Mouse (Mus musculus) olfactory bulb, adult 2 months (tissue): ENCODE results near the gene Tacr1. TPM values are rescaled to one million over a fixed set of nuclear protein-coding genes. Genes with fewer than 3 reads are reported as not detected.

Experiments
- H3K27ac ChIP-seq: fragments of 200-500 bp; 2 replicates; pipeline ENCODE4 v1.5.1; 2012; ENCODE audit warnings: low read depth, low read length; ENCODE audit not compliant: insufficient read depth
- H3K4me1 ChIP-seq: fragments of 200-500 bp; 2 replicates; pipeline ENCODE4 v1.6.1; 2012; ENCODE audit warnings: low read length; ENCODE audit not compliant: control insufficient read depth, insufficient read depth
- H3K4me3 ChIP-seq: fragments of 200-500 bp; 2 replicates; pipeline ENCODE4 v1.5.1; 2012; ENCODE audit warnings: mild to moderate bottlenecking, low read depth, low read length, moderate library complexity; ENCODE audit not compliant: insufficient read depth
- CTCF ChIP-seq: fragments of 200-500 bp; IDR thresholded peaks from 2 replicates; pipeline ENCODE4 v1.5.1; 2012; ENCODE audit warnings: low read depth, mild to moderate bottlenecking, low read length, moderate library complexity; ENCODE audit not compliant: insufficient read depth
- POLR2A ChIP-seq: fragments of 200-500 bp; IDR thresholded peaks from 2 replicates; pipeline ENCODE4 v1.6.1; 2012; ENCODE audit warnings: mild to moderate bottlenecking, low read depth, low read length, moderate library complexity; ENCODE audit not compliant: insufficient read depth
- WGBS: fragments of 180-500 bp; shearing (Covaris S2); methylation state at CpG from one replicate; pipeline ENCODE4 v1.1.7; 2018; 5-methylcytosine and 5-hydroxymethylcytosine counted together
- polyA plus RNA-seq: library from polyadenylated mRNA; stranded (reverse); fragments of >200 nt; gene quantifications from 2 replicates; pipeline ENCODE4 v1.2.4, GENCODE M21; 2012; ENCODE audit warnings: low replicate concordance; ENCODE audit not compliant: missing spikeins, insufficient read depth, insufficient read length

The Tacr1 gene
- polyA plus RNA-seq, 1 experiment, result not detected

DNA sequence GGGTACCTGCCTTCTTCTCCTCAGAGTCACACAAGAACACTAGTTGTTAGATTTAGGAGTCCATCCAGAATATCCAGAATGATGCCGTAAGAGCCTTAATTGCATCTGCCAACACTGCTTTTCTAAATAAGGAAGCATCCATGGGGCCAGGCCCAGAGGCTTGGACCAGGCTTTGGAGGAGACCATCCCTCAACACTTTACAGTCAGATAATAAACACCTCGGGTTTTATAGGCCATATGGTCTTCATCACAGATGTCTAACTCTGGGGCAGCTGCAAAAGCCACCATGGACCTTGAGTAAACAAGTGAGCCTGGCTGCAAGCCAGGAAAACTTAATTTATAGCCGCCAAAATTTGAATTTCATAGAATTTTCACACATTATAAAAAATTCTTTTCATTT is 53.1 kb downstream of the Tacr1 start:
- Histone ChIP-seq H3K4me3 (no peak overlapping the region), H3K4me1 (peaks cover 5% of the 10 kb centered on the region), H3K27ac (no peak overlapping the region)
- WGBS, result 79% methylated on average over 3 of the region's 3 CpGs
- TF ChIP-seq CTCF, result no peak
- TF ChIP-seq POLR2A, result no peak

DNA sequence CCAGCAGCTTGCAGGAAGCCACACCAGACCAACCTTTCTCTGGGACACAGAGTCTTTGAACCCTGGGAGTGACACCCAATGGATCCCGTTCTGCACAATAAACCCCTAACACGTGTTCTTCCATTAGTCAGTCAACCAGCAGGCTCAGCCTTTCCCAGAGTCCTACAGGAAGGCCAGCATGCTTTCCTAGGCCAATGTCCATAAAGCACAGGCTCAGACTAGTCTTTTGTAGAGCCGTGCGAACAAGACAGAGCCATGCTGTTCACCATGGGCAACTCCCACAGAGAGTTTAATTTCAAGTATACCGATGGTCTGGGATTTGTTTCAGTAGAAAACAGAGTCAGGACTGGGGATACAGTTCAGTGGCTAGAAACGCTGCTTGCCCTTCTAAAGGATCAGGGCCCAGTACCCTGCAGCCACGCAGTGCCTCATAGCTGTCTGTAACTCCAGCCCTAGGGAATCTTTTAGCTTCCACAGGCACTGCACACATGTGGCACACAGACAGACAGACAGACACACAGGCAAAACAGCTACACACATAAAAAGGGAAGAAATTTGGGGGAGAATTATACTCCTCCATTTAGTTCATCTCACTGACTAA is 55.1 kb downstream of the Tacr1 start:
- WGBS, result 81% methylated on average over 7 of the region's 7 CpGs
- no peak overlapping the region for H3K4me3 ChIP-seq
- H3K27ac ChIP-seq, result no peak overlapping the region
- TF ChIP-seq CTCF (no peak), POLR2A (no peak)
- peaks cover 5% of the 10 kb centered on the region for H3K4me1 ChIP-seq

DNA sequence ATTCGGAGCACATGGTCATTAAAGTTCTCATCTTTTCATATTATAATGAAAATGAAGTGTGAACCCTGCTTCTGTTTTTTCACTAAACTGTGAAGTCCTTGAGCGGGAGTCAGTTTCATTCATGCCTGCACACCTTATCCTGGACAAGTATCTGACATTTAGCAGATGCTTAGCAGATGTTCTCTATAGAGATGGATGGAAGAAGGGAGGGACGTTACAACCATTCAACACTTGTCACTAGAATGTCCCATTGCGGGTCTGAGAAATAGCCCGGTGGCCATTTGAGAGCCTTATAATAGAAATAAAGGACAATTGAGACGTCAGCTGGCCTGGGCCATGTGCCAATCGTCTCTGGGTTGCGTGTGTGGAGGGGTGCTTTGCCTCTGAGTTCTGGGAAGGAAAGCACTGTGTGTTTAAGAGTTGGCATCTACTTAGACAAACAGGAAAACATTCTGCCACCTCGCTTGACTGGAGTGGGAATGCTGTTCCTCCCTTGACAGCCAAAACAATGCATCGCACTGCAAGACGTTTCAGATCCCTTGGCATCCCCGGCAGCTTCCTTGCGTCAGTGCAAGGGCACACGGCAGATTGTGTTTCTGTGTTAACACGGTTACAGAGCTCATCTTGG is 56.7 kb downstream of the Tacr1 start:
- H3K27ac ChIP-seq, result no peak overlapping the region
- H3K4me3 ChIP-seq, result no peak overlapping the region
- H3K4me1 ChIP-seq, result peaks cover 7% of the 10 kb centered on the region
- TF ChIP-seq CTCF, result no peak
- TF ChIP-seq POLR2A, result no peak
- WGBS, result 25% methylated on average over 15 of the region's 15 CpGs

DNA sequence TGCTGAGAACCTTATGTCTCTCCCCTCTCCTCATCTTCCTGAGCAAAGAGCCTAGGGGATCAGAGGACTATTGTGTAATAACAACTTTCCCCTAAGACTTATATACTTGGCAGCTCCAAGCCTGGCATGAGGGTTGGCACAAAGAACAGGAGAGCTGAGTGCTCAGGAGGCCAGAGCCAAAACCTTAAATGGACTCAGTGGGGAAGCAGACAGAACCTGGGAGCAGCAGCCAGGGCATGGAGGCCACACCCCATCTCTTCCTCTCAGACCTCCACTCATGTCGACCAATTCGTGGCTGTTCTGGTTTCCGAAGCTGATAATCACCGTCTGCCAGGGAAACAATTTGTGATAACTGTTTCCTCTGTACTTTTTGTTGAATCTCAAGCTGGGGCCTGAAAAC is 61.0 kb downstream of the Tacr1 start:
- TF ChIP-seq POLR2A (no peak), CTCF (no peak)
- peaks cover 7% of the 10 kb centered on the region for H3K4me1 ChIP-seq
- H3K27ac ChIP-seq, result no peak overlapping the region
- WGBS, result 17% methylated on average over 4 of the region's 4 CpGs
- H3K4me3 ChIP-seq, result no peak overlapping the region

DNA sequence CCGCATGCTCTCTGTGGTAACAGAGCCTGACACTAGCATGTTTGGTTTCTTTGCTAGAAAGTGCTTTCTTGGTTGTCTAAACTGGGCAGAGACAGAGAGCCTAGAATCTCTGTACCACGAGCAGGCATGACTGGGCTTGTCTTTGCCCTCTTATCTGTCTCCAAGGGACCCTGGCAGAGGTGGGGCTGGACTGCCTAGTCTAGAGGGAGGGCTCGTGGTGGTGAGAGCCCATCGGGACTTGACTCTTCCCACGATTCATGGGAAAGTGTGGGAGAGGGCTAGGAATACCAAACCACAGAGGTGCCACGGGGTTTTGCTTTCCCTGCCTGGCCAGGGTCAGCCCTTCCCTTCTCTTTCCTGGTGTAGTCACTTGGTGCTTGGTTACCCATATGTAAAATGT is 72.3 kb downstream of the Tacr1 start:
- WGBS, result 82% methylated on average over 6 of the region's 6 CpGs
- Histone ChIP-seq H3K4me3 (no peak overlapping the region), H3K4me1 (no peaks in the 10 kb centered on the region; the same call in 1 of the 2 replicates), H3K27ac (no peak overlapping the region)
- TF ChIP-seq CTCF (no peak), POLR2A (no peak)

DNA sequence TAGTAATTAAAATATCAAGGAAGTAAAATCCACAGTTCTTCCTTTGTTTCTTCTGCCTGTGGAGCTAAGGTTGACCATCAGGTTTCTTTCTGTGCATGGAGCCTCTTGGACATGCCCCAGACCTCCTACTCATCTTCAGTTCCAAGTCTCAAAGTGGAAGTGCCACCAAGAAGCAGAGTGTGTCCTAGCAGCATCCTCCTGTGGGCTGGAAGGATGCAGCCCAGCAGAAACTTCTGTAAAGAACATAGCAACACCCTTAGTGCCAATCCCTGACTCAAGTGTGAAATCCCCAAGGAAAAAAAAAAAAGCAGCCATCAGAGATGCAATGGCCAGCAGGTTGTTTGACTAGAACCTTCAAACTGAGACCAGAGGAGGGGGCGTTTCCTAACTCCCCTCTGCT is 81.7 kb downstream of the Tacr1 start:
- TF ChIP-seq CTCF, result no peak
- TF ChIP-seq POLR2A, result no peak
- no peak overlapping the region for H3K27ac ChIP-seq
- no peak overlapping the region for H3K4me3 ChIP-seq
- no peaks in the 10 kb centered on the region for H3K4me1 ChIP-seq
- 100% methylated on average over 1 of the region's 1 CpGs for WGBS

DNA sequence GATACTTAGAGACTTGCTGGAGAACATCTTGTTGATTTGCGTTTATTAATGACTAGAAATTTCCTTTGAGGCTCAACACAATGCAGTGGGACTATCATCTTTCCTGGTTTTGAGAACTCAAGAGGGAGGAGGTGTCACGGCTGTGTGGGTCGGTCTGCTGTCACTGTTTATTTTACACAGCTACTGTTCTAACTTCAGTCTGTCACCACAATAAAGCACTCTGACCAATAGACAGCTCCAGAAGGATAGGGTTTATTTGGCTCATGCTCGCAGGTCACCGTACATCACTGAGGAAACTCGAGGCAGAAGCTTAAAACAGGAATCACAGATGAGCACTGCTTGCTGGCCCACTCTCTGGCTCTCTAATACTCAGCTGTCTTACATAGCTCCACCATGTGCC is 92.3 kb downstream of the Tacr1 start:
- H3K4me1 ChIP-seq, result no peaks in the 10 kb centered on the region
- TF ChIP-seq CTCF (no peak), POLR2A (no peak)
- no peak overlapping the region for H3K27ac ChIP-seq
- no peak overlapping the region for H3K4me3 ChIP-seq
- 63% methylated on average over 6 of the region's 6 CpGs for WGBS

DNA sequence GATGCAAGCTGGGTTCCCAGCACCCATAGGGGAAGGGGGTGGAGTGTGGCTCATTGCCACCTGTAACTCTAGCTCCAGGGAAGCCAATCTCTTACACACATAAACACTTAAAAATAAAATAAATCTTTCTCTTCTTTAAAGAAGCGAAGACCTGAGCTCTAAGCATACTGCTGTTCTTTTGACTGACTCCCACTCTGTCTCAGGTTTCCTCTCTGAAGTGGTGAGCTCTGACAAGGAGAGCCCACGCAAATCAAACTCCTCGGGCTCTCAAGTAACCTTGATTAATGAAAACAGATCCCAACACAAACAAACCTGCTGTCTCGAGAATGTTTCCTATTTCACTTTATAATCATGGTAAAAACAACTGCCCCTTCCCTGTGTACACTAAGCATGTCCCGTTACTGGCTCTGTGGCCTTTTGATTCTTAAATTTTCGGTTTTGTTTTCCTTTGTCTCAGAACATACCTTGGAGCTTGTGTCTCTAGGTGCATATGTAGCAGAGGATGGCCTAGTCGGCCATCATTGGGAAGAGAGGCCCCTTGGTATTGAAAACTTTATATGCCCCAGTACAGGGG is 108.8 kb downstream of the Tacr1 start:
- H3K4me3 ChIP-seq, result no peak overlapping the region
- TF ChIP-seq POLR2A, result no peak
- TF ChIP-seq CTCF, result no peak
- no peak overlapping the region for H3K27ac ChIP-seq
- WGBS, result 80% methylated on average over 7 of the region's 7 CpGs
- H3K4me1 ChIP-seq, result no peaks in the 10 kb centered on the region

DNA sequence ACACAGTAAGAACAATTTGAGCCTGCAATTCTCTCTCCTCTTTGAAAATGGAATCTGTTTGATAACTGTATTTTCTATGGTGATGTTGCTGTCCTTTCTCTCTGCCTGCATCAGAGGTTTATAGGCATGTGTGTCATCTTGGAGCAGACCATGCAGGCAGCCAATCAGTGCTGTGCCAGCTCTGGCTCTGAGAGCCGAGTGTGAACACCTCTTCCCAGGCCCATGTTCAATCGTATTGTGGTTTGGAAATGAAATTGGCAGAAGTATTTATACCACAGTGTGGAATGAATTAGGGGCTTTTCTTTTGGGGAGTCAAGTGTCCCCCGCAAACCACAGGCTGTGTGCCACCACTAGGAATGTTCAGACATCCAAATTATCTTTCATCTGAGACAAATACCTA is 117.5 kb downstream of the Tacr1 start:
- TF ChIP-seq CTCF (no peak), POLR2A (no peak)
- Histone ChIP-seq H3K4me1 (no peaks in the 10 kb centered on the region), H3K27ac (no peak overlapping the region), H3K4me3 (no peak overlapping the region)
- WGBS, result 48% methylated on average over 3 of the region's 3 CpGs

DNA sequence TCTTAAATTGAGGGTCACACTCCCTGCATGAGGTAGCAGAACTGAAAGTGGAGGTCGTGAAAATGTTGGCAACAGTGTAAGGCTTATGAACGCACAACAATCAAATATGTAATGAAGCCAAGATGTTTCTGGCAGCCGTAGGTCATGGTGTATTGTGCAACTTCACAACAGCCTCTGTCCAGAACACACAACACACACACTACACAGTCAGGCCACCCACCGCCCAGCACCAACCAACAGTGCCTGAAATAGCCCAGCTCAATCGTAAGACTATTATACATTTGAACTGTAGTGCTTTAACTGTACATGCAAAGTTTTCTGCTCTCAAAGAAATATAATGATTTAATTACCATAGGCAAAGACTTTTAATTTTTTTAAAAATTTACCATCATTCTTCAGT is 120.4 kb downstream of the Tacr1 start:
- 85% methylated on average over 5 of the region's 5 CpGs for WGBS
- TF ChIP-seq POLR2A (no peak), CTCF (no peak)
- no peak overlapping the region for H3K27ac ChIP-seq
- H3K4me1 ChIP-seq, result no peaks in the 10 kb centered on the region
- no peak overlapping the region for H3K4me3 ChIP-seq
